Mouse (Mus musculus): ENCODE data around the gene Slc25a30. TPM values are rescaled to one million over a fixed set of nuclear protein-coding genes. Genes with fewer than 3 reads are reported as not detected.

The Slc25a30 gene
- polyA plus RNA-seq, 1 experiment from 2014 or later: 6.1 TPM

- H3K4me1 ChIP-seq (ENCODE audit: control insufficient read depth, insufficient read depth, low read length): no peaks in the 10 kb centered on the region
- H3K9me3 ChIP-seq (replicated peaks; ENCODE audit: control insufficient read depth, low read length): no peaks in the 10 kb centered on the region
- DNase-seq (ENCODE audit: low spot score) (peak; percentile 95), ATAC-seq (replicated peaks; ENCODE audit: insufficient number of reproducible peaks, low FRiP score, low TSS enrichment, low read depth) (peak; percentile 98)
- H3K9ac ChIP-seq (replicated peaks; ENCODE audit: low read length): peak within 1 kb of the TSS; percentile 88
- H3K27me3 ChIP-seq (ENCODE audit: control insufficient read depth, insufficient read depth, low read length): no peaks in the 10 kb centered on the region
- no peaks in the 10 kb centered on the region for H3K36me3 ChIP-seq (replicated peaks; ENCODE audit: control insufficient read depth, insufficient read depth, low read depth, low read length)
- peak within 1 kb of the TSS; percentile 96 for H3K4me3 ChIP-seq (ENCODE audit: low read depth, low read length)
- under 1% methylated on average over 69 of the region's 78 CpGs for WGBS
- peak within 1 kb of the TSS; percentile 76 for H3K27ac ChIP-seq (replicated peaks; ENCODE audit: low read depth, low read length)
- peak within 1 kb of the TSS; percentile 89 for H3K4me2 ChIP-seq (ENCODE audit: low read depth, low read length)
These were observed 32.6 kb downstream of the Slc25a30 start, which contains the start of gene Cog3 for GRCm38 (mm10) chr14:75753991-75754817. Gene Cog3 (minus strand): TSS chr14:75754517.

DNA sequence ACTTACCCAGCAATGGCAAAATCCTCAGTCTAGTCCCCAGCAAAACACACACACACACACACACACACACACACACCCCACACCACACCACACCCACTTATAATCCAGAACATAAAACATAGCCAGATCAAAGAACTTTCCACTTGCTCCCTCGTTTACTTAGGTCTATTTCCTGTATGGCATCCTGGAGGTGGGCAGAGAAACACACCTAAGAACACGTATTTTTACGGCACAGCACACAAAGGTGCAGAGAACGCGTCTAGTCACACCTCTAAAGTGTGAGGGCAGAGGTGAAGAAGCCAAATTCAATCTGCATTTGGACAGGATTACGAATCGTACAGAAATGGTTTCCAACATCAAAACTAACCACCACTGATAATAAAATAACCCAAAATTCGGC is 33.6 kb downstream of the Slc25a30 start:
- no peak for ATAC-seq (replicated peaks; ENCODE audit: insufficient number of reproducible peaks, low FRiP score, low TSS enrichment, low read depth)
- no peak overlapping the region for H3K27ac ChIP-seq (replicated peaks; ENCODE audit: low read depth, low read length)
- no peaks in the 10 kb centered on the region for H3K36me3 ChIP-seq (replicated peaks; ENCODE audit: control insufficient read depth, insufficient read depth, low read depth, low read length)
- WGBS: 75% methylated on average over 8 of the region's 8 CpGs
- H3K9me3 ChIP-seq (replicated peaks; ENCODE audit: control insufficient read depth, low read length): no peaks in the 10 kb centered on the region
- no peak for DNase-seq (ENCODE audit: low spot score)
- no peaks in the 10 kb centered on the region for H3K27me3 ChIP-seq (ENCODE audit: control insufficient read depth, insufficient read depth, low read length)
- H3K9ac ChIP-seq (replicated peaks; ENCODE audit: low read length): peak overlapping the region; percentile 88; the same call in 1 of the 2 replicates
- H3K4me2 ChIP-seq (ENCODE audit: low read depth, low read length): peak overlapping the region; percentile 89
- H3K4me1 ChIP-seq (ENCODE audit: control insufficient read depth, insufficient read depth, low read length): no peaks in the 10 kb centered on the region
- H3K4me3 ChIP-seq (ENCODE audit: low read depth, low read length): peak overlapping the region; percentile 96

- no peak overlapping the region for H3K27ac ChIP-seq (replicated peaks; ENCODE audit: low read depth, low read length)
- no peak overlapping the region for H3K4me2 ChIP-seq (ENCODE audit: low read depth, low read length)
- no peak overlapping the region for H3K9ac ChIP-seq (replicated peaks; ENCODE audit: low read length)
- H3K4me3 ChIP-seq (ENCODE audit: low read depth, low read length): no peak overlapping the region
- DNase-seq (ENCODE audit: low spot score) (no peak), ATAC-seq (replicated peaks; ENCODE audit: insufficient number of reproducible peaks, low FRiP score, low TSS enrichment, low read depth) (no peak)
- no peaks in the 10 kb centered on the region for H3K27me3 ChIP-seq (ENCODE audit: control insufficient read depth, insufficient read depth, low read length)
- H3K9me3 ChIP-seq (replicated peaks; ENCODE audit: control insufficient read depth, low read length): no peaks in the 10 kb centered on the region
- H3K4me1 ChIP-seq (ENCODE audit: control insufficient read depth, insufficient read depth, low read length): no peaks in the 10 kb centered on the region
- WGBS: 89% methylated on average over 4 of the region's 4 CpGs
- no peaks in the 10 kb centered on the region for H3K36me3 ChIP-seq (replicated peaks; ENCODE audit: control insufficient read depth, insufficient read depth, low read depth, low read length)
These were observed 35.8 kb downstream of the Slc25a30 start for GRCm38 (mm10) chr14:75751040-75751439.

GRCm38 (mm10) chr14:75749123-75749522 is 37.7 kb downstream of the Slc25a30 start:
- H3K4me1 ChIP-seq (ENCODE audit: control insufficient read depth, insufficient read depth, low read length): no peaks in the 10 kb centered on the region
- H3K9me3 ChIP-seq (replicated peaks; ENCODE audit: control insufficient read depth, low read length): no peaks in the 10 kb centered on the region
- no peak overlapping the region for H3K9ac ChIP-seq (replicated peaks; ENCODE audit: low read length)
- DNase-seq (ENCODE audit: low spot score) (no peak), ATAC-seq (replicated peaks; ENCODE audit: insufficient number of reproducible peaks, low FRiP score, low TSS enrichment, low read depth) (no peak)
- H3K27me3 ChIP-seq (ENCODE audit: control insufficient read depth, insufficient read depth, low read length): no peaks in the 10 kb centered on the region
- H3K36me3 ChIP-seq (replicated peaks; ENCODE audit: control insufficient read depth, insufficient read depth, low read depth, low read length): no peaks in the 10 kb centered on the region; the same call in 1 of the 2 replicates
- WGBS: 89% methylated on average over 4 of the region's 4 CpGs
- no peak overlapping the region for H3K4me3 ChIP-seq (ENCODE audit: low read depth, low read length)
- no peak overlapping the region for H3K27ac ChIP-seq (replicated peaks; ENCODE audit: low read depth, low read length)
- H3K4me2 ChIP-seq (ENCODE audit: low read depth, low read length): no peak overlapping the region

GRCm38 (mm10) chr14:75747960-75748359 is 38.9 kb downstream of the Slc25a30 start:
- Histone ChIP-seq H3K27ac (replicated peaks; ENCODE audit: low read depth, low read length) (no peak overlapping the region), H3K9ac (replicated peaks; ENCODE audit: low read length) (no peak overlapping the region), H3K36me3 (replicated peaks; ENCODE audit: control insufficient read depth, insufficient read depth, low read depth, low read length) (no peaks in the 10 kb centered on the region; the same call in 1 of the 2 replicates), H3K4me1 (ENCODE audit: control insufficient read depth, insufficient read depth, low read length) (no peaks in the 10 kb centered on the region), H3K9me3 (replicated peaks; ENCODE audit: control insufficient read depth, low read length) (no peaks in the 10 kb centered on the region), H3K27me3 (ENCODE audit: control insufficient read depth, insufficient read depth, low read length) (no peaks in the 10 kb centered on the region), H3K4me2 (ENCODE audit: low read depth, low read length) (no peak overlapping the region), H3K4me3 (ENCODE audit: low read depth, low read length) (no peak overlapping the region)
- no peak for ATAC-seq (replicated peaks; ENCODE audit: insufficient number of reproducible peaks, low FRiP score, low TSS enrichment, low read depth)
- no peak for DNase-seq (ENCODE audit: low spot score)
- 85% methylated on average over 2 of the region's 2 CpGs for WGBS

DNA sequence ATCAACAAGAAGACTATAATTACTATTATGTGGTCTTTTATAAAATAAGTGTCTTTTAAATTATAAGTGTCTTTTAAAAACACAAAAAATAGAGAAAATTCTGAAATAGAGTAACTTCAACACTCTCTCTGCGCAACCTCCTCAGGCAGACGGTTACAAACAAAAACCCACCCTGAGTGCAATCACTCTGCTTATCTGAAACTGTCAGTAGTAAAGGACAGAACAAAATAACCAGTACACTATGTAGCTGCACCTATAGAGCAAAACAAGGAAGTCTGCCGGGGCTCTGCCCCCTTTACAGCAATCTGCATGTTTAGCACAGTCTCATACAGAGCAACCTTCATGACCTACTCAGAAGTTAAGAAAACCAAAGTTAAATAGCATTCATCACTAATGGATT is 44.9 kb downstream of the Slc25a30 start:
- H3K4me1 ChIP-seq (ENCODE audit: control insufficient read depth, insufficient read depth, low read length): no peaks in the 10 kb centered on the region
- H3K4me3 ChIP-seq (ENCODE audit: low read depth, low read length): no peak overlapping the region
- 92% methylated on average over 3 of the region's 3 CpGs for WGBS
- H3K27me3 ChIP-seq (ENCODE audit: control insufficient read depth, insufficient read depth, low read length): no peaks in the 10 kb centered on the region
- no peak overlapping the region for H3K4me2 ChIP-seq (ENCODE audit: low read depth, low read length)
- no peaks in the 10 kb centered on the region for H3K9me3 ChIP-seq (replicated peaks; ENCODE audit: control insufficient read depth, low read length)
- DNase-seq (ENCODE audit: low spot score) (no peak), ATAC-seq (replicated peaks; ENCODE audit: insufficient number of reproducible peaks, low FRiP score, low TSS enrichment, low read depth) (no peak)
- no peaks in the 10 kb centered on the region; the same call in 1 of the 2 replicates for H3K36me3 ChIP-seq (replicated peaks; ENCODE audit: control insufficient read depth, insufficient read depth, low read depth, low read length)
- H3K9ac ChIP-seq (replicated peaks; ENCODE audit: low read length): no peak overlapping the region
- H3K27ac ChIP-seq (replicated peaks; ENCODE audit: low read depth, low read length): no peak overlapping the region

- Histone ChIP-seq H3K27ac (replicated peaks; ENCODE audit: low read depth, low read length) (no peak overlapping the region), H3K9ac (replicated peaks; ENCODE audit: low read length) (no peak overlapping the region), H3K36me3 (replicated peaks; ENCODE audit: control insufficient read depth, insufficient read depth, low read depth, low read length) (peaks cover 2% of the 10 kb centered on the region), H3K4me3 (ENCODE audit: low read depth, low read length) (no peak overlapping the region), H3K27me3 (ENCODE audit: control insufficient read depth, insufficient read depth, low read length) (no peaks in the 10 kb centered on the region), H3K9me3 (replicated peaks; ENCODE audit: control insufficient read depth, low read length) (no peaks in the 10 kb centered on the region), H3K4me2 (ENCODE audit: low read depth, low read length) (no peak overlapping the region), H3K4me1 (ENCODE audit: control insufficient read depth, insufficient read depth, low read length) (no peaks in the 10 kb centered on the region)
- no peak for DNase-seq (ENCODE audit: low spot score)
- no peak for ATAC-seq (replicated peaks; ENCODE audit: insufficient number of reproducible peaks, low FRiP score, low TSS enrichment, low read depth)
- WGBS: 95% methylated on average over 3 of the region's 3 CpGs
These were observed 51.2 kb downstream of the Slc25a30 start for GRCm38 (mm10) chr14:75735597-75735996.

- Histone ChIP-seq H3K4me2 (ENCODE audit: low read depth, low read length) (no peak overlapping the region), H3K9ac (replicated peaks; ENCODE audit: low read length) (no peak overlapping the region), H3K36me3 (replicated peaks; ENCODE audit: control insufficient read depth, insufficient read depth, low read depth, low read length) (peaks cover 2% of the 10 kb centered on the region), H3K27me3 (ENCODE audit: control insufficient read depth, insufficient read depth, low read length) (no peaks in the 10 kb centered on the region), H3K4me1 (ENCODE audit: control insufficient read depth, insufficient read depth, low read length) (no peaks in the 10 kb centered on the region), H3K4me3 (ENCODE audit: low read depth, low read length) (no peak overlapping the region), H3K9me3 (replicated peaks; ENCODE audit: control insufficient read depth, low read length) (no peaks in the 10 kb centered on the region), H3K27ac (replicated peaks; ENCODE audit: low read depth, low read length) (no peak overlapping the region)
- 87% methylated on average over 7 of the region's 7 CpGs for WGBS
- no peak for ATAC-seq (replicated peaks; ENCODE audit: insufficient number of reproducible peaks, low FRiP score, low TSS enrichment, low read depth)
- no peak for DNase-seq (ENCODE audit: low spot score)
These were observed 54.2 kb downstream of the Slc25a30 start for GRCm38 (mm10) chr14:75732631-75733030.

Data from embryonic facial prominence, embryonic 11.5 days (tissue).